Mouse (Mus musculus): Measurements from ENCODE around the gene Paf1.

Paf1 gene

GRCm38 (mm10) chr7:28437964-28438363 lies 45.2 kb downstream of the Paf1 start:
- DNase-seq = no peak

- DNase-seq = no peak
Observed at GRCm38 (mm10) chr7:28438771-28439170, 46.0 kb downstream of the Paf1 start.

- DNase-seq = no peak
Observed at GRCm38 (mm10) chr7:28440739-28441138, 48.0 kb downstream of the Paf1 start.

GRCm38 (mm10) chr7:28441776-28442485 lies 49.2 kb downstream of the Paf1 start:
- DNase-seq = no peak

GRCm38 (mm10) chr7:28442688-28443087 lies 49.9 kb downstream of the Paf1 start:
- DNase-seq = no peak

- DNase-seq = no peak
Observed at GRCm38 (mm10) chr7:28444344-28444974, 51.7 kb downstream of the Paf1 start.

GRCm38 (mm10) chr7:28446446-28446845 lies 53.7 kb downstream of the Paf1 start:
- peak; percentile 76 for DNase-seq

- DNase-seq = peak; percentile 24
Observed at GRCm38 (mm10) chr7:28447101-28447830, 54.5 kb downstream of the Paf1 start.

- DNase-seq = no peak
Observed at GRCm38 (mm10) chr7:28447865-28448820, 55.4 kb downstream of the Paf1 start.

All from embryo, embryonic 11 days (tissue).